Mouse (Mus musculus) layer of hippocampus, postnatal 10 days (tissue): ENCODE measurements at regions not wholly inside any gene's neighbourhood (a gene's known extent, or its start where the extent isn't known, plus 50 kb on each side); places are given as distances from the start of the nearest gene placed in this dataset.
A peak's percentile ranks its signal among the peaks of the same experiment; 100 is the strongest.

ENCODE experiments used
- DNase-seq, 2 experiments: peaks; one replicate each; pipeline ENCODE4 v3.0.0; 2021; ENCODE audit warnings: low spot score in 2 of 2

DNA sequence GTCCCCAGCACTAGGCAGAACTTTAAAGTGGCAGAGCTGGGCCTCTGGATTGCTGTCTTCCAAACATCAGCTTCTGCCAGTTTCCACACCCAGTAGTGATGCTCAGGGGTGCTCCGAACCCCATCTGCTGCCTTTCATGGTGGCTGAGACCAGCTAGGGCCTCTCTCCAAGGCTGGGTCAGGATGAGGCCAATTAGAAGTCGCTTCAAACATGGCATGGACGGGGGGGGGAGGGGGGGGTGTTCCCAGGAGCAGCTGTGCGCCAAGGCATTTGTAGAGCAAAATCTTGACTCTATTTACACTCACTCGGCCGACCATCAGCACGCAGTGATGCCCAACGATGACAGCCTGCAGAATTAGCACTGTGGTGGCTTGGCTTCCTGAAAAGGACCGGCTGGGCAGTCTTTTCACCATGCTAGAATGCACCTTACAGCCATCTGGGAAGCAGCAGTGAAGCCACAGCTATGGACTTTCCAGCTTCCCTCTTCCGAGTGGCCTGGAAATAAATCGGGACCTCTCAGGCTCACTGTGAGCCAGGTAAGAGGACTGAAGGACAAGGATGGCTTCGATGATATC is 73.7 kb upstream of the Msx1 start:
- no peak for DNase-seq

DNA sequence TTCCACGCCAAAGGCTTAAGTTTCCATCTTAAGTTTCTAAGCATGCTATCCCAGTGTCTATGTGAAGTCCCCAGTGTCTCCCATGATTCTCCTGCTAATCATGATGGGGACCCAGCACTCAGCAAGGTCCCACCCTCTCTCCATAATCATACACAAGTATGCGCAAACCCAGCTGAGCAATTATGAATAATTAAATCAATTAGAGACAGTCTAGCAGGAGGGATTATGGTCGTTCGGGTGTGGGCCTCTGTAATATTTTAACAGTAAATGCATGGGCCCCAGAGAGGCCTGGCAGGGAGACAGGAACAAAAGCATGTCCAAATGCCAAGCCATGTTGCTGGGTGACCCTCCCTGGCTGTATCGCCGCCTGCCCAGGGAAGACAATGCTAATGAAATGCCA is 73.1 kb upstream of the Msx1 start:
- no peak for DNase-seq

DNA sequence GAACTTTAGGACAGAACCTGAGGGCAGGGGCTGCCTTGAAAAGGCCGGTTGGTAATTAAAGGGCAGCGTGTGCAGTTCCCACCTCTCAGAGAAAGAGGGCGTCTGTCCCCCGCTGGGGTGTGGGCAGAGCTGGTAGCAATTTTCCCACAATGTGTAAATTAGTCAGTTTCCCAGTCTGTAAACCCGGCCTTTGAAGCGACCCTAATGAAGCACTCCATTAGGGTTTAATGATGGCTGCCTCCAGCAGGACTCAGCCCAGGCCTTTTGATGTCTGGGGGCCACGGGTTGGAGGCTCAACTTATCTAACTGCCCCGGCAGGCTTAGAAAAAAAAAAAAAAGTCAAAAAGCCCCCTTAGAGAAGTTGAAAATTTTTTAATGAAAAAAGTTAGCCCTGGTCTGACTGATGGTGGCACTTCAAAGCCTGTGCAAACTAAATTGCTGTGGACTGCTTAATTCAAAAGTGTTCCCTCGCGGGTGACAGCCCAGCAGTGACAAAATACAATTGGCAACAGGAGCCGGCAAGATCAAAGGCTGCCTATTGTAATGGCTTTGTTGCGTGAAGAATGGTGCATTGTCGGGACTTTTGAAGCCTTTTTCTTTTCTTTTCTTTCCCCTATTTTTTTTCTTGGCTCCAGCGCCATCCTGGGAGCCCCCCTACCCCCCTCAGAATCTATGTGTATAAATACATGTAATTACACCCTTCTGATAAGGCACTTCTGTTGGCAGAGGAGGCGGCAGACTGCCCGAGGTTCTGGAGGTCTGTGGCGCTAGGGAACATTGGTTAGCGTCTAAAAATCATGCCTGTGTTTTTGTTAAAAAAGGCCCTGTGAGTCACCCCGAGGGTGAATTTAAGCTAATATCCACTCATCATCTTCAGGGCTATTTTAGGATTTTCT is 71.3 kb upstream of the Msx1 start:
- DNase-seq = peak; percentile 46 to 56

DNA sequence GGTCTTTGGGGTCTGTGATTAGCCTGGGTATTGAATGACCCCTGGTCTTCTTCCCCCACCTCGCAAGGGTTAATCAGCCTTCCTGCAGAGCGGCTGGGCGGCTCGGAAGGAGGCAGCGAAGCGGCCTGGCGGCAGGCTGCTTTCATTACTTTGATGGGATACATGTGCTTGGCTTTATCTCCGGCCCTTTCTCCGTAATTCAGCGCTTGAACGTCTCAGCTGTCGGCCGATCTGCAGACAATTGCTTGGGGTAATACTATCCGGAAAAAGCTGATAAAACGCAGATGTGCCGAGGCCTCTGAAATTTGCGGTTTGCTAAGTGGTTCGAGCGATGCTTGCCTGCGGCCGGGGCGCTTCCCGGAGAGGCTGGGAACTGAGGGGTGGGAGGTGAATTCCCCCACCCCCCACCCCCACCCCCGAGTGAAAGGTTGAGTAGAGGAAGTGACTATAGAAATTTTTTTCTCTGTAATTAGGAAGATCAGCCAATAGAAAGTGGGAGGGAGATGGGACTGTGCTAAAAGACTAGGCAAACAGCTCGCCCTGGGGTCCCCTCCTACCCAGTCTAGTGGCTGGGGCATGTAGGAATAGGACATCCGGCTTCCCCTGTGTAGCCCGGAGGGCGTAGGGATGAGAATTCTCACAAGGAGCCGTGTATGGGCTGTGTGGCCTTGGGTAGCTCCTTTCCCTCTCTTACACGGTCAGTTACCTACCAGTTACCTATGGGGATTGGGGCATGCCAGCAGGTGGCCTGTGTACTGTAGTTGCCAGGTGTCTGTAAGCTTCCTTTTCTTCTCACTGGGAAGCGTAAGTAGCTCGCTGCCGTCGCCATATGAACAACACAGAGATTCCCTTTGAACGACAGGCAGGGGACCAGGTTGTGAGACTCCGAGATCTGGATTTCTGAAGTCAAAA is 69.5 kb upstream of the Msx1 start:
- DNase-seq = no peak

DNA sequence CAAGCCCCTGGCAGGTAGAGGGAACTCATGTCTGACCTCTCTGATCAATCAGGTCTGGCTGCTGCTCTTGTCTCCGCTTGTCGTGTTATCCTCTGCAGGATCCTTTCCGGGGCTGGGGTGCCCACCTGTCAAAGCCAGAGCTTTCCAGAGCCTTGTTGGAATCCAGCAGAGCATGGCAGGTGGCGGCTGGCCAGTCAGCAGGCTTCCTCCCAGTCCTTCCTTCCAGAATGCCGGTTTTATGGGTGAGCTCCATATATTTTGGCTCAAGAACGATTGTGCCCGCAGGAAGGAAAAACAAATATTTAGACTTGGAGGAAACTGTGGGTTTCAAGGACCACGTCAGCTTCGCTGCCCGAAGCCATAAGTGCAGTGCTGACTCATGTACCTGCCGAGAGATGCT is 66.3 kb upstream of the Msx1 start:
- no peak for DNase-seq

DNA sequence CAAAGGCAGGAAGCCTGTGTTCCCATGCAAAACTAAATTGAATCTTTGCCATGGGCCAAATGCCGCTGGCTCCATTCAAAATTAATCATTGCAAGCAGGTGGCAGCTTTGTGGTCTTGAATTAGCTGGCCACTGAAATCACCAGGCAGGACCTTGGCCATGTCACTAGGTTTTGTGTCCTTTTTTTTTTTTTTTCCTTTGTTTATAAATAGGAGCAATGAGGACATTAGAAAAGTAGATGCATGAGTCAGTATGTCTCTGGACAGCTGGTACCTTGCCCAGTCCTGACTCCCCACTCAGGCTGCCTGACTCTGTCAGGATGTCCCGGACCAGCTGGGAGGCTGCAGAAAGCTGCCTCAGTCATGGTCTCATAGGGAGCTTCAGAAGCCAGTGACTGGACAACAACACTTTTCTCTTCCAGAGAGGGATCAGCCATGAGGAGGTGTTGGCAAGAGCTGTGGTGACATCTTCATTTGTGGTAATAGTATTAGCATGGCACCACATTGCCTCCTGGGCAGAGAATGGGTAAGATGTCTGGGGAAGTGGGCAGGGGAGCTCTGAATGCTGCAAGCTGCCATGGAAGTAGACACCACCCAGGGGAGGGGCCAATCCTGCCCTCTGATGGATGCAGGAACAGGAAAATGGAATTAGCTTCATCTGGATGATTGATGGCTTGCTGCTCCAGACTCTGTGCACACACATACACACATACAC is 55.4 kb upstream of the Msx1 start:
- no peak for DNase-seq

DNA sequence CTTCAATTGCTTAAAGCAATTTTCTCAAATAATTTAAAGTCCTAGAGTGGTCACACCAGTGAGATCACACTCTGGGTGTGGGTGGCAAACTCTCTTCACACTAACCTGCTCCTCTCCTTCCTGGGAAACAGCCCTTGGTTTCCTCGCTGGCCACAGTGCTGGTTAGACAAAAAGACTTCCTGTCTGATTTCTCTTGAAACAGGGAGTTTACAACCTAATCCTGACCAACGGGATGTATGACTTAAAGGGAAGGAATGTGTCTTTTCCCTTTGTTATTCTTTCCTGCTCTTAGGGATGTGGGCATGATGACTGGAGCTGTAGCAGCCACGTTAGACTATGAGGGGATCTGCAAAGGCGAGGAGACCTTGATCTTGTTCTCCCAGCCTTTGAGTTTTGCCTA is 51.9 kb upstream of the Msx1 start:
- DNase-seq = no peak

DNA sequence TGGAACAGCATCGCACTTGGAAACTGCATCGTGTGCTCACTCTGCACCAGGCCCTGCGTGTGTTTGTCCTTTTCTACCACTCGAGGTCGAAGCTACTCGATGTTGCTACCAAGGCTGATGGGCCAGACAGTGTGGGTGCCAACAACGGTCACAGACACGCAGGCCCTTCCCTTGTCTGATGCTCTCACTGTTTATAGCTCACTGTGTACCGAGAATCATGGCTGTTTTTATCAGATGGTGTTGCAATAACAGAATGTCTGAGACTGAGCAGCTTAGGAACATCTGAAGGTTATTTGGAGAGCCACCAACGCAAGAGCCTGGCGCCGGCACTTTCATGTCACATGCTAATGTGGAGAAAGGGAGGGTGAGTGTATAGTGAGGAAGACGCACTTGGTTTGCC is 51.1 kb upstream of the Msx1 start:
- no peak for DNase-seq

DNA sequence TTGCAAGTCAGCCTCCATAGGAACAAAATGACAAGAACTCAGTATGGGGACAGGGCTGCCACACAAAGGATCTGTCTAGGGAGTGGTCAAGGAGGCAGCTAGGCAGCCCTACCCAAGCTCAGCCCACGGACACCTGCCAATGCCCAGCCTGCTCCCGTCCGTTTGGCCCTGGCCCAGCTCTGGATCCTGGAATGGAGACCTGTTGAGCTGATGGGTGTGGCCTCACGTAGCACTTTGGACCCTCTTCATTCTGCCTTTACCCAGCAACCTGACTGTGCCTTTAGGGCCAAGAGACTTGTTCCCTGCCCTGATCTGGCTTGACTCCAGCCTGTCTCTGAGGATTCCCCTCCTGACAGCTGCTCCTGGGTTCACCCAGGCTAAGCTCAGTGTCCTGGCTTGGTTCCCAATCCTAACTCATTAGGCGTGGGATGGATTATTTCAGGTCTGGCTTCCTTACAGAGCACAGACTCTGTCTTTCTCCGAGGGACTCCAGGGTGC is 50.5 kb upstream of the Msx1 start:
- DNase-seq = no peak
